Mouse (Mus musculus): ENCODE results near the gene Lbhd2. TPM values are rescaled to one million over a fixed set of nuclear protein-coding genes. Genes with fewer than 3 reads are reported as not detected.

Gene Lbhd2
- polyA plus RNA-seq, 1 experiment from 2014 or later = 14.3 TPM

- Histone ChIP-seq H3K9ac (ENCODE audit: low read depth, low read length) (no peak overlapping the region), H3K4me2 (ENCODE audit: low read length) (no peak overlapping the region), H3K36me3 (ENCODE audit: insufficient read depth, low read length) (peaks cover 13% of the 10 kb centered on the region), H3K4me3 (replicated peaks; ENCODE audit: low read depth, low read length) (no peak overlapping the region), H3K27ac (peak overlapping the region; percentile 47; the same call in 1 of the 2 replicates), H3K4me1 (replicated peaks; ENCODE audit: insufficient read depth, low read length) (peaks cover 63% of the 10 kb centered on the region), H3K9me3 (replicated peaks; ENCODE audit: low read length) (no peaks in the 10 kb centered on the region), H3K27me3 (ENCODE audit: insufficient read depth, low read length) (0 out of 2 replicates have a peak, but pooled peaks cover 6% of the 10 kb centered on the region)
- ATAC-seq (replicated peaks; ENCODE audit: low FRiP score, low read depth) (no peak), DNase-seq (ENCODE audit: low spot score) (no peak)
- 41% methylated on average over 22 of the region's 22 CpGs for WGBS
- no peak for TF ChIP-seq CTCF (IDR thresholded peaks at IDR 0.05; ENCODE audit: low read depth)
Measured at GRCm38 (mm10) chr12:111447898-111448760, 41.5 kb downstream of the Lbhd2 start.

- no peak for TF ChIP-seq CTCF (IDR thresholded peaks at IDR 0.05; ENCODE audit: low read depth)
- H3K27ac ChIP-seq = peak overlapping the region; percentile 60; the same call in 1 of the 2 replicates
- no peak overlapping the region for H3K4me3 ChIP-seq (replicated peaks; ENCODE audit: low read depth, low read length)
- 0 out of 2 replicates have a peak, but pooled peaks cover 6% of the 10 kb centered on the region for H3K27me3 ChIP-seq (ENCODE audit: insufficient read depth, low read length)
- ATAC-seq (replicated peaks; ENCODE audit: low FRiP score, low read depth) (no peak), DNase-seq (ENCODE audit: low spot score) (no peak)
- 14% methylated on average over 13 of the region's 14 CpGs for WGBS
- H3K4me1 ChIP-seq (replicated peaks; ENCODE audit: insufficient read depth, low read length) = peaks cover 66% of the 10 kb centered on the region
- H3K4me2 ChIP-seq (ENCODE audit: low read length) = no peak overlapping the region; the same call in 1 of the 2 replicates
- no peak overlapping the region for H3K9ac ChIP-seq (ENCODE audit: low read depth, low read length)
- no peaks in the 10 kb centered on the region for H3K9me3 ChIP-seq (replicated peaks; ENCODE audit: low read length)
- peaks cover 16% of the 10 kb centered on the region for H3K36me3 ChIP-seq (ENCODE audit: insufficient read depth, low read length)
Measured at GRCm38 (mm10) chr12:111448931-111449705, 42.5 kb downstream of the Lbhd2 start.

DNA sequence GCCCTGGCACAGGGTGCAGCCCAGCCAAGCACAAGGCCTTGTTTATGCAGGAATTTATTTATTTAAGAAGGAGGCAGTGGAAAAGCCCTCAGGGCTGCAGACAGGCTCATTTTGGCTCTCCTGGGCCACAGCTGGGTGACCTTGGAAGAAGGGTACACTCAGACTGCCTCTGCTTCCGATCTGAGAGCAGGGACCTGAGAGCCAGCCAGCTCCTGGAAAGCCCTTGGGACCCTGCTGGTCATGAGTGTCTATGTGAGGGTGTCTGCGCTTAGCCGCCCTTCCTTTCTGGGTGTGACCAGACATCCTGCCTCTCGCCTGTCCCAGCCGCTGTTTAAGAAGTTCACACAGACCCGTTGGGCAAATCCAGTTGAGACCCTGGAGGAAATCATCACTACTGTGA is 43.8 kb downstream of the Lbhd2 start:
- TF ChIP-seq CTCF (IDR thresholded peaks at IDR 0.05; ENCODE audit: low read depth) = no peak
- DNase-seq (ENCODE audit: low spot score) (no peak), ATAC-seq (replicated peaks; ENCODE audit: low FRiP score, low read depth) (no peak)
- Histone ChIP-seq H3K36me3 (ENCODE audit: insufficient read depth, low read length) (peaks cover 16% of the 10 kb centered on the region), H3K9me3 (replicated peaks; ENCODE audit: low read length) (no peaks in the 10 kb centered on the region), H3K9ac (ENCODE audit: low read depth, low read length) (no peak overlapping the region; the same call in 1 of the 2 replicates), H3K27ac (peak overlapping the region; percentile 60), H3K4me2 (ENCODE audit: low read length) (no peak overlapping the region), H3K27me3 (ENCODE audit: insufficient read depth, low read length) (0 out of 2 replicates have a peak, but pooled peaks cover 2% of the 10 kb centered on the region), H3K4me1 (replicated peaks; ENCODE audit: insufficient read depth, low read length) (peaks cover 73% of the 10 kb centered on the region), H3K4me3 (replicated peaks; ENCODE audit: low read depth, low read length) (no peak overlapping the region)
- 38% methylated on average over 6 of the region's 6 CpGs for WGBS

GRCm38 (mm10) chr12:111451561-111451960 is 45.0 kb downstream of the Lbhd2 start:
- WGBS = 88% methylated on average over 7 of the region's 7 CpGs

GRCm38 (mm10) chr12:111454021-111454420 is 47.4 kb downstream of the Lbhd2 start:
- TF ChIP-seq CTCF (IDR thresholded peaks at IDR 0.05; ENCODE audit: low read depth) = peak; percentile 46
- no peak overlapping the region for H3K4me2 ChIP-seq (ENCODE audit: low read length)
- no peak for ATAC-seq (replicated peaks; ENCODE audit: low FRiP score, low read depth)
- no peaks in the 10 kb centered on the region for H3K27me3 ChIP-seq (ENCODE audit: insufficient read depth, low read length)
- H3K36me3 ChIP-seq (ENCODE audit: insufficient read depth, low read length) = peaks cover 12% of the 10 kb centered on the region
- no peaks in the 10 kb centered on the region for H3K9me3 ChIP-seq (replicated peaks; ENCODE audit: low read length)
- 26% methylated on average over 4 of the region's 4 CpGs for WGBS
- H3K4me1 ChIP-seq (replicated peaks; ENCODE audit: insufficient read depth, low read length) = peaks cover 47% of the 10 kb centered on the region
- no peak overlapping the region for H3K4me3 ChIP-seq (replicated peaks; ENCODE audit: low read depth, low read length)
- H3K27ac ChIP-seq = no peak overlapping the region
- H3K9ac ChIP-seq (ENCODE audit: low read depth, low read length) = no peak overlapping the region
- DNase-seq (ENCODE audit: low spot score) = no peak

More at GRCm38 (mm10) chr12:111451561-111451960, 45.0 kb downstream of the Lbhd2 start:
- no peak for DNase-seq (ENCODE audit: low spot score)
- Histone ChIP-seq H3K4me2 (ENCODE audit: low read length) (no peak overlapping the region), H3K27me3 (ENCODE audit: insufficient read depth, low read length) (no peaks in the 10 kb centered on the region), H3K4me1 (replicated peaks; ENCODE audit: insufficient read depth, low read length) (peaks cover 72% of the 10 kb centered on the region), H3K9me3 (replicated peaks; ENCODE audit: low read length) (no peaks in the 10 kb centered on the region), H3K27ac (no peak overlapping the region), H3K4me3 (replicated peaks; ENCODE audit: low read depth, low read length) (no peak overlapping the region), H3K36me3 (ENCODE audit: insufficient read depth, low read length) (peaks cover 16% of the 10 kb centered on the region), H3K9ac (ENCODE audit: low read depth, low read length) (no peak overlapping the region)
- TF ChIP-seq CTCF (IDR thresholded peaks at IDR 0.05; ENCODE audit: low read depth) = no peak
- no peak for ATAC-seq (replicated peaks; ENCODE audit: low FRiP score, low read depth)

Data from kidney, postnatal 0 days (tissue).